Mouse (Mus musculus) kidney, adult 2 months (tissue): ENCODE data around the gene Lekr1.

Experiments used
- CTCF ChIP-seq: fragments of 200-500 bp; conservative IDR thresholded peaks from 2 replicates; pipeline ENCODE4 v1.5.1; 2011; ENCODE audit warnings: low read depth, mild to moderate bottlenecking, control low read depth, low read length, moderate library complexity, mixed read lengths; ENCODE audit not compliant: insufficient read depth, insufficient read length
- POLR2A ChIP-seq: fragments of 200-500 bp; IDR thresholded peaks from one replicate; pipeline ENCODE4 v1.6.1; 2011; ENCODE audit warnings: low read depth, low read length, control low read depth

GRCm38 (mm10) chr3:65689705-65690104 is 23.7 kb downstream of the Lekr1 start:
- no peak for TF ChIP-seq CTCF
- TF ChIP-seq POLR2A, result no peak
